Mouse (Mus musculus): ENCODE results near the gene Prl. TPM values are rescaled to one million over a fixed set of nuclear protein-coding genes. Genes with fewer than 3 reads are reported as not detected.

Prl gene
- polyA plus RNA-seq (2012; rRNA removed; ENCODE audit: low replicate concordance) = not detected in 2 replicates

DNA sequence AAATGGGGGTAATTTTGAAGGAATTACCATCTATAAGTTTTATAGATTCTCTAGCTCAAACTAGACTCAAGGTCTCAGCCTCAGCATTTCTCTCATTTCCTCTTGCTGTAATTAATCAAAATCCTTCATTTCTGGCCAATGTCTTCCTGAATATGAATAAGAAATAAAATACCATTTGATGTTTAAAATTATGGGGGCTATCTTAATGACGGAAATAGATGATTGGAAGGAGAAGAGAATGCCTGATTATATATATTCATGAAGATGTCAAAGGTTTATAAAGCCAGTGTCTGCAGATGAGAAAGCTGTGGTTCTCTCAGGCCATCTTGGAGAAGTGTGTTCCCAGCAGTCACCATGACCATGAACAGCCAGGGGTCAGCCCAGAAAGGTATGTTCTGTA, at the start of gene Prl:
TSS of gene Prl (plus strand) at position 301 of the 400 bp plus-strand sequence.

DNA sequence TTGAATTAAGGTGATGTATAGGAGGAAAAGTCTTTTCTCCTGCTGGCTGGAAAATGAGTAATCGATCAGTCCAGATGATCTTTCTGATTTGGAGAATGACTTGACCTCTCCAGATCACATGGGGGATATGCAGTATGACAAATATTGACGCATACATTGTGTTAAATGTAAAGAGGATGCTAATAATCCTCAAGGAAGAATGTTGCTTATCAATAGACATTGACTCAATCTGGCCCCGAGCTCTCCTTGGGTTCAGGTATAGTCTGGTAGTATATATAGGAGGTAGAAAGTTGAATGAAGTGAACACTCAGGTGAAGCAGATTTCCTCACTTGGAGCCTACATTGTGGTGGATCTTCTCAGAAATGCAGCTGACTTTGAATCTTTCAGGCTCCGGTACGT, 36.5 kb downstream of the Prl start, which contains the start of gene Prl3d1:
TSS of gene Prl3d1 (plus strand) at position 301 of the 400 bp plus-strand sequence.

Other genes with a start within 250 kb of the Prl start
- not detected in 2 replicates for gene Prl3d1, start 36.6 kb downstream of the Prl start, polyA plus RNA-seq (2012; rRNA removed; ENCODE audit: low replicate concordance)
- gene Prl3d2, start 64.1 kb downstream of the Prl start, polyA plus RNA-seq (2012; rRNA removed; ENCODE audit: low replicate concordance) = not detected in 2 replicates
- gene Prl3d3, start 99.2 kb downstream of the Prl start, polyA plus RNA-seq (2012; rRNA removed; ENCODE audit: low replicate concordance) = not detected in 2 replicates
- not detected in 2 replicates for gene Prl3c1, start 139.1 kb downstream of the Prl start, polyA plus RNA-seq (2012; rRNA removed; ENCODE audit: low replicate concordance)
- not detected in 2 replicates for gene Prl3b1, start 184.3 kb downstream of the Prl start, polyA plus RNA-seq (2012; rRNA removed; ENCODE audit: low replicate concordance)
- gene Prl3a1, start 201.9 kb downstream of the Prl start, polyA plus RNA-seq (2012; rRNA removed; ENCODE audit: low replicate concordance) = not detected in 2 replicates